Mouse (Mus musculus) gonadal fat pad, adult 2 months (tissue): ENCODE measurements around the gene Foxo3. TPM values are rescaled to one million over a fixed set of nuclear protein-coding genes. Genes with fewer than 3 reads are reported as not detected.

Experiments
- DNase-seq: peaks from one replicate; pipeline ENCODE4 v3.0.0-alpha.2; 2012; ENCODE audit warnings: low read depth
- polyA plus RNA-seq: library from polyadenylated mRNA; depleted of rRNA; stranded (reverse); fragments of >200 nt; gene quantifications from 2 replicates; pipeline ENCODE4 v1.2.3, GENCODE M21; 2012; rRNA removed

Gene Foxo3
- 29.1 and 36.6 TPM in 2 replicates for polyA plus RNA-seq

DNA sequence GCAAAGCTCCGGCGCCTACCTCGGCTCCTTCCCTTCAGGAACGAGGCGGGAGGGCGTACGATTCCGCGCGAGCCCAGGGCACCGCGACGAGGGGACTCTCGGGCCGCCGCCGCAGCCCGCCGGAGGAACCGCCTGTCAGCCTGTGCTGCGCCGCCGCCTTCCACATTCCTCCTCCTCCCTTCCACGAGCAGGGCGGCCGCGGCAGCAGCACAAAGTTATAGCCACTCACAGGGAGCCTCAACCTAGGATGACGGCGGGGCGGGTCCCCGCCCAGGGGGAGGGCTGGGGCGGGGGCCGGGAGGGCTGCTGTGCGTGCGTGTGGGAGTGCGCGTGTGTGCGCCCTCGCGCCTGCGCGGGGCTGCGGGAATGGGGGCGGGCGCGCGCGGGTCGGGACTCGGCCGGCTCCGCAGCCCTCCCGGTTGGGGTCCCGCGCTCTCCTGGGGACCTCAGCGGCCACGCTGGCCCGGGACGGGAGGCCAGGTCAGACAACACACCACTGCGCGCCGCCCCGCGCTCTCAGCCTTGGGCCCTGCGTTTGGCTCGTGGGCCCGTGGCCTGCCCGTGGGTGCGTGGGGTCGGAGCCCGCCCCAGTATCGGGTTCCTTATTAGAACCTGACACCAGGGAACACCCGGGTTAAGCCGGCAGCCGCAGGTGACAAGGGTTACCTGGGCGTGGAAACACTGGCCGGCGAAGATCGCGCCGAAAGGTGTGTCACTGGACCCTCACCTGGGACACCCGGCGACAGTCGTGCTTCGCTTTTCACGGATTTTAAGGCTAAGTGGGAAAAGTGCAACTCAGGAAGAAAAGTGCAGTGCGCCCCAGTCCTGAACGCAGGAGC lies at the start of gene Foxo3:
TSS of gene Foxo3 (minus strand) at position 249 of the 839 bp plus-strand sequence.
- no peak for DNase-seq

GRCm38 (mm10) chr10:42325305-42325704 lies 48.8 kb upstream of the Foxo3 start:
- no peak for DNase-seq

DNA sequence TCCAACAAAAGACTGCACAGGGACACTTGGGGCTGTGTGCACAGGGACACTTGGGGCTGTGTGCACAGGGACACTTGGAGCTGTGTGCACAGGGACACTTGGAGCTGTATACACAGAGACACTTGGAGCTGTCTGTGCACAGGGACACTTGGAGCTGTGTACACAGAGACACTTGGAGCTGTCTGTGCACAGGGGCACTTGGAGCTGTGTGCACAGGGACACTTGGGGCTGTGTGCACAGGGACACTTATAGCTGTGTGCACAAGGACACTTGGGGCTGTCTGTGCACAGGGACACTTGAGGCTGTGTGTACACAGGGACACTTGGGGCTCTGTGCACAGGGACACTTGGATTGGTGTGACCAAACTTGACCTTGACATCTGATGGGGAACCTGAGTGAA lies 47.4 kb upstream of the Foxo3 start:
- no peak for DNase-seq

- no peak for DNase-seq
Observed at GRCm38 (mm10) chr10:42313222-42313786, 36.7 kb upstream of the Foxo3 start.

DNA sequence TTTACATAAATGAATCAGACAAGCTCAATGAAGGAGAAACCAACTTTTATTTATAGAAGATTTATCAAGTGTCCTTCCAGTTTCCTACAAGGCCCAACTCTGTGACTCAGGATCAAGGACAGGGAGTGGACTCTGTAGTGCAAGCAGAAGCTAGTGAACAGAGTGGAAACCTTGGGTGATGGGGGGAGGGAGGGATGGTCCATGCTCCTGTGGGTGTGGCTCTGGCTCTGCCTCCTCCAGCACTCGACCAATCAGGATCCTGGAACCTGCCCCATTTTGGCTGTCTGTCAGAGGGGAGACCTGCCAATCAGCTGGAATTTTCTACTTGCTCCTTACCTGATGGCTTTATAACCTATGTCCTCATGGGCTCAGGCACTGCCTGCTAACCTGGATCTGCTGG lies 36.0 kb upstream of the Foxo3 start:
- DNase-seq, result no peak

- no peak for DNase-seq
Observed at GRCm38 (mm10) chr10:42308687-42308987, 32.1 kb upstream of the Foxo3 start.

DNA sequence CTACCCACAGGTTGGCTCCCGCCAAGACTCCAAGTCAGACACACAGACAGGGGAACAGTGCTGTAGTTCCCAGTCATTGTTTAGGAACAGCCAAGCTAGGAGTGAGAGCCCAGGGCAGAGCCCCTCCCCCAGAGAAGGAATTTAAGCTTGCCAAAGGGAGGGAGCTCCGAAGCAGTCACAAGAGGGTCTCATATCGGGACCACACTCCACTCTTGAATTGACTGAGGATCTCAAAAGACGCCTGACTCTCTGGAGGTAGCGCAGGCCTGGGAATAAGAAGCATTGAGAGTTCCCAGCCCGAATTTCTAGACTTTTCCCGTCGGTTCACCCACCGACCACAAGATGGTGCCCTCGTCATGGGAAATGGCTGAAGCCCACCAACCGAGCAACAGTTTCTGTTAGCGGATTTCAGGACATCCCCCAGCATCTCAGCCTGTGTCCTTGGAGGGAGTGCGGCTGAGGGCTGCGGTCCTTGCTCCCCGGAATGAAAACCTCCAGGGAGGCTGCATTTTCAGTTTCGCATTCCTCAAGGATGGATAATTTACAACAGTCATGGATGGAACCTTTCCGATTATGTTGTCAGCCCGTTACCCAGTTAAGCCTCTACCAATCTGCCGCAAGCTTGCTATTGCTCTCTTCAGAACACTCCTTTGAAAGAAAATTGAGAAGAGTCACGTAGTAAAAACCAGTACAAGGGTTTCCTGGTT lies 31.6 kb upstream of the Foxo3 start:
- no peak for DNase-seq

- DNase-seq, result no peak
Observed at GRCm38 (mm10) chr10:42306422-42306821, 29.9 kb upstream of the Foxo3 start.

GRCm38 (mm10) chr10:42300805-42301204 lies 24.2 kb upstream of the Foxo3 start:
- DNase-seq, result no peak

DNA sequence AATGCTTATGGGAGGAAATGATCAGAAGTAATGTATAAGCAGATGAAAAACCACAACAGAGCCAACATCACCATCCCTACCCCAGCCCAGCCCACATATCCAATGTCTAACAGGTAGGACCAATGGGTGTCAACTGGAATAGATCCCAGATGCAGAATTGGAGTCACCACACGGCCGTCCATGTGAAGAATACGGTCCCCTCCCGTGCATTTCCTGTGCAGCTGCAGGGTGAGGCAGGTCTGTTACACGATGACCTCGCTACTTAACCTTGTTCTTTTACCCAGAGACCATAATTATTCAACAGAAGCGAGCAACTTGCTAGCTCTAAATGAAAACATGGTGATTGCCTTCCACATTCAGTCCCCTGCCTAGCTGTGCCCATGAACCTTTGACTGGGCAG lies 23.4 kb upstream of the Foxo3 start:
- no peak for DNase-seq

DNA sequence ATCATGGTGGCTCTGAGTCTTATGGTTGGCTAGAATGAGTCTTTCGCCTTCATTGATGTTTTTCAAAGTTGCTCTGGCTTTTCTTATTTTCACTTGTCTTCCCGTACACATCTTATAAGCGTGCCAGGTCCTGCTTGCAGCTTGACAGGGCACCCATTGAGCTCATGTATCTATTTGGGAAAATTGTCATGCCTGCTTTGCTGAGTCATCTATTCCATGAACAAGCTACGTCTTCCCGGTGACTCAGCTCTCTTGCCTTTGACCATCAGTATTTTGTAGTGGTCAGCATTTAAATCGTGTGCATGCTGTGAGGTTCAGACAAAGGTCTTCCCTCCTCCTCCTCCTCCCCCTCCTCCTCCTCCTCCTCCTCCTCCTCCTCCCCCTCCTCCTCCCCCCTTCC lies 22.9 kb upstream of the Foxo3 start:
- no peak for DNase-seq

DNA sequence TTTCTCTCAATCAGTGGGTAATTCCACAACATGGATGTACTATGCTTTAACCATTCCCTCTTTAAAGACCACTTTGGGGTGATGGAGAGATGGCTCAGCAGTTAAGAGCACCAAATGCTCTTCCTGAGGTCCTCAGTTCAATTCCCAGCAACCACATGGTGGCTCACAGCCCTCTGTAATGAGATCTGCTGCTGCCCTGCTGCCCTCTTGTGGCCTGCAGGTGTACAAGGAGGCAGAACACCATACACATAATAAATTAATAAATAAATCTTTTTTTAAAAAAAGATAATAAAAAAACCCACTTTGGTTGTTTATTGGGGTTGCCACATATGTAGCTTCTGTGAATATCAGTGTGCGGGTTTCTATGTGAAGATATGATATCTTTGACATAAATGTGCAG lies 21.4 kb upstream of the Foxo3 start:
- no peak for DNase-seq

- DNase-seq, result no peak
Observed at GRCm38 (mm10) chr10:42297109-42297508, 20.6 kb upstream of the Foxo3 start.

GRCm38 (mm10) chr10:42296559-42296958 lies 20.0 kb upstream of the Foxo3 start:
- DNase-seq, result no peak

DNA sequence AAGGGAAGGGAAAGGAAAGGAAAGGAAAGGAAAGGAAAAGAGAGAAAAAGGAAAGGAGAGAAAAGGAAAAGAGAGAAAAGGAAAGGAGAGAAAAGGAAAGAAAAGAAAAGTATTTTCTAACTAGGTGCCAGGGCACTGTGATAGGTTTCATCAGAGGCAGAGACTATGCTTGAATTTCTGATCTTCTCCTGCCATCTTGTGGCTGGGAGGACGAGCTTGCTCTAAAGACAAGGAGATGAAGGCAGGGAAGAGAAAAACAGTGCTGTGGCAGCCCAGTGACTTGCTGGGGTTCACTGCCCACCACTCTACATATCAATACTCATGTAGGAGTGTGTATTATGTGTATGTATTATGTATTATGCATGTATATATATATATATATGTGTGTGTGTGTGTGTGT lies 18.5 kb upstream of the Foxo3 start:
- DNase-seq, result no peak

DNA sequence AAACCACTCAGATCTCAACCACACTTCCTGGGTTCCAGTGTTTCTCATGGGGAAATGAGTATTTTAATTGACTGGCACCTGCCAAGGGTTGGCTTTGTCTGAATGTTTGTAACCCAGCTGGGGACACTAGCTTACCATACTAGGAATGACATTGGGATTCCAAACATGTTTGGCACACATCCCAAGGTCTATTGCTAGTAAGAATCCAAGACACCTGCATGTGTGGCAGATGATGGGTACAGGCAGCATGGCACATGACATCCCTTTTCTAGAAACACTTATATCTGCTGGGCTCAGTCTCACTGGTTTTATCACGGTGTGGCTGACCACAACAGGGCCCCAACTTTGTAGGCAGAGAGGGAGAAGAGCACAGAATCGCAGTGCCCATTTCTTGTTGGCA lies 17.8 kb upstream of the Foxo3 start:
- no peak for DNase-seq

- DNase-seq, result no peak
Observed at GRCm38 (mm10) chr10:42293877-42294276, 17.3 kb upstream of the Foxo3 start.

GRCm38 (mm10) chr10:42291360-42291759 lies 14.8 kb upstream of the Foxo3 start:
- no peak for DNase-seq

- DNase-seq, result no peak
Observed at GRCm38 (mm10) chr10:42287666-42288065, 11.1 kb upstream of the Foxo3 start.

DNA sequence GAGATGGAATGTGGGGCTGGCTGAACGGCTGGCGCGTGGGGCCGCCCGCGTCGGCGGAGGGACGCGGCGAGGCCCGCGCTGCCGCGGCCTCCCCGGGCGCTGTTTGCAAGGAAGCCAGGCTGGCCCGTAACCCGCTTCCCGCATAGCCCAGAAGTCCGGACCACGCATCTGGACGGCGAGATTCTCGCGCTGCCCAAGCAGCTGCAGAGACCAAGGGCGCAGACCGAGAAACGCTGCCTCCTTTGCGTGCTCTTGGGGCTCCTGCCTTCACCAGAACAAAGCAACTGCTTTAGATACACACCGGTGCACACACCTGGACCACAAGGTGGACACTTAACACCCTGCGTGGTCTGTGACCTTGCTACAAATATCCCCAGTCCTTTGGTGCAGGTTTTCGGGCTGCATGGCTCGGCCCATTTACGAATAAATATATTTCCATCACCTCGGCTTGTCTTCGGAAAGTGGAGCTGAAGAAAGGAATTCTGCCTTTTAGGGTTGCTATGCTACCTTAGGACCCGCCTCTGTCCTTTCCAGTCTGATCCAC lies 1.8 kb upstream of the Foxo3 start:
- no peak for DNase-seq

- DNase-seq, result peak; percentile 51
Observed at GRCm38 (mm10) chr10:42277476-42278306, 1.1 kb upstream of the Foxo3 start.
